Mouse (Mus musculus) liver, embryonic 14.5 days (tissue): ENCODE measurements around the gene Tmem214.

Experiments used
- CTCF ChIP-seq: IDR thresholded peaks from 2 replicates; pipeline ENCODE4 v1.5.1; 2016; ENCODE audit warnings: antibody characterized with exemption, low read depth, control low read depth
- EP300 ChIP-seq: IDR thresholded peaks from 2 replicates; pipeline ENCODE4 v1.6.1; 2016; ENCODE audit warnings: antibody characterized with exemption, low read depth

DNA sequence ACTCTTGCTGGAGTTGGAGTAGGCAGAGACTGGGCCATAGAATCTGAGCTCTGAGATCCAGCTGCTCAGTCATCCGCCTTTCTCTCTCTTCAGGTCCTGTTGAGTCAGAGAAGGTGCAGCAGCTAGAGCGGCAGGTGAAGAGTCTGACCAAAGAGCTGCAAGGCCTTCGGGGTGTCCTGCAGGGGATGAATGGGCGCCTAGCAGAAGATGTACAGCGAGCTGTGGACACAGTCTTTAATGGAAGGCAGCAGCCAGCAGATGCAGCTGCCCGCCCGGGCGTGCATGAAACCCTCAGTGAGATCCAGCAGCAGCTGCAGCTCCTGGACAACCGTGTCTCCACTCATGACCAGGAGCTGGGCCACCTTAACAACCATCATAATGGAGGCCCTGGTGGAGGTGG is 49.0 kb downstream of the Tmem214 start:
- TF ChIP-seq CTCF, result no peak
- TF ChIP-seq EP300, result no peak
